Mouse (Mus musculus) thymus, adult 2 months (tissue): ENCODE data around the gene Ube3c. TPM values are rescaled to one million over a fixed set of nuclear protein-coding genes. Genes with fewer than 3 reads are reported as not detected.
A peak's percentile ranks its signal among the peaks of the same experiment; 100 is the strongest.
"Not testable (repeated sequence)": the region's sequence is repeated elsewhere in the genome, so short reads cannot be mapped to it uniquely, and the experiment has no call there.

ENCODE experiments used
- DNase-seq: peaks from one replicate; pipeline ENCODE4 v3.0.0; 2021
- H3K27ac ChIP-seq: fragments of 200-500 bp; 2 replicates; pipeline ENCODE4 v1.5.1; 2012; ENCODE audit warnings: low read length, control low read depth; ENCODE audit not compliant: control insufficient read depth, insufficient read depth
- H3K27me3 ChIP-seq: fragments of 200-500 bp; 2 replicates; pipeline ENCODE4 v1.6.1; 2012; ENCODE audit warnings: mild to moderate bottlenecking, low read length, moderate library complexity, mixed read lengths; ENCODE audit not compliant: control insufficient read depth, insufficient read depth
- H3K36me3 ChIP-seq: fragments of 200-500 bp; 2 replicates; pipeline ENCODE4 v1.6.1; 2012; ENCODE audit warnings: mild to moderate bottlenecking, low read length, moderate library complexity; ENCODE audit not compliant: control insufficient read depth, insufficient read depth
- H3K4me1 ChIP-seq: fragments of 200-500 bp; replicated peaks from 2 replicates; pipeline ENCODE4 v1.6.1; 2012; ENCODE audit warnings: low read length; ENCODE audit not compliant: control insufficient read depth, insufficient read depth
- H3K4me3 ChIP-seq: fragments of 200-500 bp; 2 replicates; pipeline ENCODE4 v1.5.1; 2012; ENCODE audit warnings: mild to moderate bottlenecking, low read length, control low read depth, moderate library complexity; ENCODE audit not compliant: control insufficient read depth, insufficient read depth
- CTCF ChIP-seq: fragments of 200-500 bp; IDR thresholded peaks from 2 replicates; pipeline ENCODE4 v1.5.1; 2012; ENCODE audit warnings: mild to moderate bottlenecking, control low read depth, low read length, moderate library complexity, borderline replicate concordance; ENCODE audit not compliant: control insufficient read depth, poor library complexity, insufficient read depth; ENCODE audit errors: extremely low read depth
- POLR2A ChIP-seq: fragments of 200-500 bp; IDR thresholded peaks from 2 replicates; pipeline ENCODE4 v1.6.1; 2012; ENCODE audit warnings: mild to moderate bottlenecking, low read length, control low read depth, moderate library complexity; ENCODE audit not compliant: control insufficient read depth, poor library complexity, insufficient read depth; ENCODE audit errors: extremely low read depth
- WGBS: fragments of 180-500 bp; shearing (Covaris S2); methylation state at CpG from one replicate; pipeline ENCODE4 v1.1.7; 2018; 5-methylcytosine and 5-hydroxymethylcytosine counted together
- polyA plus RNA-seq: library from polyadenylated mRNA; depleted of rRNA; stranded (reverse); fragments of >200 nt; gene quantifications from 2 replicates; pipeline ENCODE4 v1.2.3, GENCODE M21; 2012; rRNA removed

Gene Ube3c
- polyA plus RNA-seq, result 16.4 and 17.3 TPM in 2 replicates

DNA sequence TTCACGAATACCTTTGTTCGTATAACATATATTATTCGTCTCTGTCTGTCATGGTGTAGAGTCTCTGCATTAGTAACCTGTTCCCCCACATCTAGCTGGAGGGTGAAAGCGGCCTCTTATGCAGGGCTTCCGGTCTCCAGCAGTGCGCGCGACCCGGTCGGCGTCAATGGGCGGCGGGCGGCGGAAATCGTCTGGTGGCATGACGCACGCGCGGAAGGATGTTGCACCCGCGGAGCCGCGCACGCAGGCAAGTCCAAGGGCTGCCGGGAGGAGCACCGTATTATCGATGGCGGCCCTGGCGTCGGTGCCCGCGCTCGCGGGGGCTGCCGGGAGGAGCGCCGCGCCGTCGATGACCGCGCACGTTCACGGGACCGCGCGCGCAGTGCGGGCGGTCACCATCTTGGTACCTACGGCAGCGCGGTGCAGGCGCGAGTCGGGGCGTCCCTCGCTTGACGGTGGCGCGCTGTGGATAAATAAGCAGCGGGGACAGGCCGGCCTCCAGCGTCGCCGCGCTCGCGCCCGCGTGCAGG lies at the start of gene Ube3c:
TSS of gene Ube3c (plus strand) at position 395 of the 530 bp plus-strand sequence.
- Histone ChIP-seq H3K27me3 (no peaks in the 10 kb centered on the region), H3K36me3 (no peaks in the 10 kb centered on the region), H3K4me3 (peak within 1 kb of the TSS; percentile 71), H3K4me1 (peaks cover 8% of the 10 kb centered on the region), H3K27ac (no peak within 1 kb of the TSS)
- DNase-seq, result peak; percentile 98
- under 1% methylated on average over 72 of the region's 72 CpGs for WGBS
- TF ChIP-seq CTCF (peak; percentile 28; the same call in 1 of the 2 replicates), POLR2A (peak; percentile 79)

- no peak overlapping the region for H3K4me3 ChIP-seq
- H3K27ac ChIP-seq, result no peak overlapping the region
- no peak for DNase-seq
- 91% methylated on average over 5 of the region's 5 CpGs for WGBS
- TF ChIP-seq POLR2A, result no peak
- no peak for TF ChIP-seq CTCF
- no peaks in the 10 kb centered on the region for H3K36me3 ChIP-seq
- no peaks in the 10 kb centered on the region for H3K4me1 ChIP-seq
- no peaks in the 10 kb centered on the region for H3K27me3 ChIP-seq
Measured at GRCm38 (mm10) chr5:29560111-29560510, 8.9 kb upstream of the Ube3c start.

GRCm38 (mm10) chr5:29560667-29561066 lies 8.4 kb upstream of the Ube3c start:
- 97% methylated on average over 2 of the region's 2 CpGs for WGBS
- Histone ChIP-seq H3K27ac (no peak overlapping the region), H3K36me3 (no peaks in the 10 kb centered on the region), H3K4me3 (no peak overlapping the region), H3K4me1 (no peaks in the 10 kb centered on the region), H3K27me3 (no peaks in the 10 kb centered on the region)
- no peak for TF ChIP-seq CTCF
- TF ChIP-seq POLR2A, result no peak
- peak; percentile 7 for DNase-seq

- peak overlapping the region; percentile 71 for H3K4me3 ChIP-seq
- H3K27me3 ChIP-seq, result no peaks in the 10 kb centered on the region
- TF ChIP-seq CTCF, result no peak
- no peak for TF ChIP-seq POLR2A
- 6% methylated on average over 63 of the region's 67 CpGs for WGBS
- no peaks in the 10 kb centered on the region for H3K36me3 ChIP-seq
- H3K27ac ChIP-seq, result no peak overlapping the region
- peaks cover 8% of the 10 kb centered on the region for H3K4me1 ChIP-seq
- no peak for DNase-seq
Measured at GRCm38 (mm10) chr5:29569378-29570280, 587 bp downstream of the Ube3c start.

DNA sequence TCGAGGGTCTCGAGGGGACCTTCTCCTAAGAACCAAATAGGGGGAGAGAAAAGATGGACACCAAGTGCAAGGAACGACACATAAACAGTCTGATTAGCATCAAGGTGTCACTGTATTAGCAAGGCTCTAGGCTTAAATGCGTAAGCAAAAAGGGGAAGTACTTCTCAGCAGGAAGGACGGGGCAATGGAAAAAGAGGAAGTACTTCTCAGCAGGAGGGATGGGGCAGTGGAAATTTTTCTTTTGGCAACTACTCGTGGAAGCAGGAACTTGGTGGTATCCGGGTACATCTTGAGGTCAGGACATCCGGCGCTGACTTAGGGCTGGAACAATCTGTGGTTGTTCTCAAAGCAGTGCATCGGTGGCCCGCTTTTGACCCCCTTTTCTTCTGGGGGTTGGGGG lies 5.2 kb downstream of the Ube3c start:
- H3K27ac ChIP-seq, DNase-seq, H3K4me3 ChIP-seq, H3K4me1 ChIP-seq, H3K36me3 ChIP-seq, H3K27me3 ChIP-seq: not testable (repeated sequence)
- WGBS, result 92% methylated on average over 11 of the region's 11 CpGs

- Histone ChIP-seq H3K36me3 (no peaks in the 10 kb centered on the region), H3K27ac (no peak overlapping the region), H3K4me3 (no peak overlapping the region), H3K4me1 (peaks cover 4% of the 10 kb centered on the region; the same call in 1 of the 2 replicates), H3K27me3 (no peaks in the 10 kb centered on the region)
- TF ChIP-seq CTCF (no peak), POLR2A (no peak)
- DNase-seq, result no peak
- 96% methylated on average over 2 of the region's 2 CpGs for WGBS
Measured at GRCm38 (mm10) chr5:29575085-29575484, 6.0 kb downstream of the Ube3c start.
